20 mouse cellular contexts compared by ENCODE assay signal in genomic region chr3:65921671-65922070, GRCm38 (mm10). TPM values are rescaled to one million over a fixed set of nuclear protein-coding genes. Genes with fewer than 3 reads are reported as not detected.
DNase-seq lines count a peak whose midpoint lies in the region; TF ChIP-seq lines count a peak whose summit lies in the region.
"Had no signal": no experiment of that assay in that cellular context is flagged by ENCODE, and none has a peak within 500 bp of the region (broad histone marks: within the 10 kb centered on the region; RNA-seq: fewer than 3 reads in every experiment).

No protein-coding gene starts in this region.

- no peak overlapping the region for H3K9ac ChIP-seq in CH12.LX (ENCODE audit: insufficient read depth, low read depth)
- H3K9ac ChIP-seq: embryonic facial prominence, embryonic 12.5 days; forebrain, embryonic 13.5 days; forebrain, embryonic 15.5 days; forebrain, postnatal 0 days had no signal

- H3K79me2 ChIP-seq in CH12.LX (replicated peaks; ENCODE audit: control insufficient read depth, extremely low read depth, insufficient read depth, poor library complexity, severe bottlenecking): no peaks in the 10 kb centered on the region
- peaks cover 5% of the 10 kb centered on the region; the same call in 1 of the 2 replicates for H3K79me2 ChIP-seq in macrophage (ENCODE audit: inconsistent target)

- peak; percentile 15; the same call in 1 of the 2 replicates for TF ChIP-seq POLR2A in CH12.LX (IDR thresholded peaks at IDR 0.05; ENCODE audit: low read depth, low read length)

- peak; percentile 83 for DNase-seq in A20 (ENCODE audit: low read depth, low spot score)
- DNase-seq in CH12.LX (ENCODE audit: extremely low read depth): no peak
- no peak for DNase-seq in thymus, postnatal 14 days
- DNase-seq in right cerebral cortex, postnatal 4 days: no peak
- DNase-seq in frontal cortex, postnatal 10 days (ENCODE audit: low spot score in 2 of 2): no peak
- DNase-seq: adrenal gland, adult 2 months; adrenal gland, postnatal 10 days; adrenal gland, postnatal 25 days; B cell, adult 2 months; cerebellum, adult 11-12 months; cerebellum, adult 2 months; cerebellum, adult 9-10 months; cerebellum, postnatal 10 days; cerebellum, postnatal 25 days; forebrain, postnatal 0 days had no signal

- 89% methylated on average over 1 of the region's 1 CpGs for WGBS in macrophage (ENCODE audit: missing documents)

- peaks cover 0 to 6% of the 10 kb centered on the region in 2 experiments for H3K36me3 ChIP-seq in CH12.LX (replicated peaks in 1 of 2; ENCODE audit: control insufficient read depth in 1 of 2, insufficient read depth in 1 of 2, low read length in 1 of 2)
- H3K36me3 ChIP-seq in macrophage (ENCODE audit: inconsistent target): no peaks in the 10 kb centered on the region
- H3K36me3 ChIP-seq: embryonic facial prominence, embryonic 10.5 days; embryonic facial prominence, embryonic 12.5 days; forebrain, embryonic 15.5 days had no signal

- dilution Hi-C loops in CH12.LX (cut with MboI; ENCODE audit: extremely low pct_ligation_motif_present, extremely low pct_unique_long_range_greater_than_20kb, low sequenced_read_pairs): no loop called here

- in situ Hi-C loops in CH12.LX (cut with MboI; ENCODE audit: low pct_ligation_motif_present, low pct_unique_long_range_greater_than_20kb, low sequenced_read_pairs): no loop called here

- peaks cover 16 to 51% of the 10 kb centered on the region in 2 experiments for H3K4me1 ChIP-seq in CH12.LX (ENCODE audit: control insufficient read depth in 1 of 2, insufficient read depth in 2 of 2)
- H3K4me1 ChIP-seq: embryonic facial prominence, embryonic 10.5 days; embryonic facial prominence, embryonic 12.5 days; forebrain, embryonic 13.5 days; forebrain, embryonic 15.5 days had no signal

- peak overlapping the region in 2 of 3 experiments; percentile 7 to 37 for H3K4me3 ChIP-seq in CH12.LX (replicated peaks in 1 of 3; ENCODE audit: low read depth in 2 of 3, low read length in 2 of 3, poor library complexity in 1 of 3)
- H3K4me3 ChIP-seq in macrophage (ENCODE audit: inconsistent target): no peak overlapping the region
- H3K4me3 ChIP-seq: embryonic facial prominence, embryonic 10.5 days; embryonic facial prominence, embryonic 12.5 days; forebrain, embryonic 13.5 days; forebrain, embryonic 15.5 days had no signal

- H3K9me3 ChIP-seq in CH12.LX (replicated peaks; ENCODE audit: low read length): peaks cover 14% of the 10 kb centered on the region
- H3K9me3 ChIP-seq: embryonic facial prominence, embryonic 10.5 days; embryonic facial prominence, embryonic 12.5 days; forebrain, embryonic 13.5 days; forebrain, embryonic 15.5 days had no signal

- peak overlapping the region; percentile 16; the same call in 1 of the 2 replicates for H3K4me2 ChIP-seq in CH12.LX (ENCODE audit: insufficient read depth, low read depth, poor library complexity, severe bottlenecking)
- H3K4me2 ChIP-seq: embryonic facial prominence, embryonic 12.5 days; forebrain, embryonic 13.5 days; forebrain, embryonic 15.5 days had no signal

- TF ChIP-seq RAD21 in CH12.LX (IDR thresholded peaks at IDR 0.05; ENCODE audit: low read depth, low read length): no peak

- 0 out of 2 replicates have a peak, but pooled peaks have one; percentile 6 for TF ChIP-seq EP300 in CH12.LX (IDR thresholded peaks at IDR 0.05; ENCODE audit: low read length)

- no peak for TF ChIP-seq CTCF in CH12.LX (conservative IDR thresholded peaks at IDR 0.05 in 1 of 2, IDR thresholded peaks at IDR 0.05 in 1 of 2; ENCODE audit: low read depth in 2 of 2, low read length in 2 of 2)

- no peaks in the 10 kb centered on the region for H3K27me3 ChIP-seq in CH12.LX (replicated peaks)
- H3K27me3 ChIP-seq: embryonic facial prominence, embryonic 12.5 days; forebrain, embryonic 13.5 days; forebrain, embryonic 15.5 days had no signal

- peak overlapping the region; percentile 89 for H3K27ac ChIP-seq in CH12.LX (ENCODE audit: insufficient read depth, low read depth)
- H3K27ac ChIP-seq in macrophage: peak overlapping the region; percentile 90
- H3K27ac ChIP-seq: embryonic facial prominence, embryonic 10.5 days; embryonic facial prominence, embryonic 12.5 days; forebrain, embryonic 13.5 days; forebrain, embryonic 15.5 days had no signal

TF ChIP-seq in CH12.LX, 34 proteins besides CTCF, POLR2A, EP300 and RAD21:
- TF ChIP-seq MYC (IDR thresholded peaks at IDR 0.05; ENCODE audit: low read depth, low read length) (0 out of 2 replicates have a peak, but pooled peaks have one; percentile 17), SMC3 (IDR thresholded peaks at IDR 0.05; ENCODE audit: low read depth, low read length) (no peak), MAX (IDR thresholded peaks at IDR 0.05; ENCODE audit: low read length) (no peak), ZMIZ1 (IDR thresholded peaks at IDR 0.05; ENCODE audit: low read depth, low read length) (no peak), JUN (IDR thresholded peaks at IDR 0.05; ENCODE audit: insufficient read depth, low read depth, low read length) (no peak), MEF2A (IDR thresholded peaks at IDR 0.05; ENCODE audit: borderline replicate concordance, low read depth, low read length) (peak; percentile 66; the same call in 1 of the 2 replicates), TCF12 (IDR thresholded peaks at IDR 0.05; ENCODE audit: low read depth, low read length) (0 out of 2 replicates have a peak, but pooled peaks have one; percentile 23), PAX5 (IDR thresholded peaks at IDR 0.05; ENCODE audit: low read length) (no peak), ZNF384 (IDR thresholded peaks at IDR 0.05; ENCODE audit: low read depth, low read length) (no peak)

RNA-seq across cellular contexts. Expression of gene Ccnl1, which starts 36.4 kb away (rescaled TPM):
- 25.1 and 29.9 TPM in 2 replicates for total RNA-seq in CH12.LX (2012; rRNA removed)
- 66.2 and 79.4 TPM in 2 replicates for total RNA-seq in CH12.LX (2014; rRNA removed)
- polyA plus RNA-seq in CH12.LX (2012; ENCODE audit: insufficient read length, low read depth): 52.4 and 58.8 TPM in 2 replicates
- 1,000 to 10,000 TPM in 21 of 26 experiments, 100 to 1,000 TPM in 5; 862 to 4,016 (median 1,637) TPM for total RNA-seq in macrophage (2018; cell fraction: chromatin; rRNA removed)
- 100 to 1,000 TPM in 3 of 26 experiments, 10 to 100 TPM in 23; 25.5 to 128 (median 65.5) TPM for total RNA-seq in macrophage (2018; cell fraction: cytosol; rRNA removed)
- 1,000 to 10,000 TPM in 12 of 26 experiments, 100 to 1,000 TPM in 14; 362 to 2,858 (median 990) TPM for total RNA-seq in macrophage (2018; cell fraction: nucleus; rRNA removed)
- polyA plus RNA-seq in macrophage (2018): 45.8 to 98.1 TPM (median 64.9 TPM) in 3 replicates
